12 mouse cellular contexts compared by ENCODE assay signal in genomic region chr10:121956505-121956904, GRCm38 (mm10).
A peak's percentile ranks its signal among the peaks of the same experiment; 100 is the strongest.
DNase-seq lines count a peak whose midpoint lies in the region; ATAC-seq and TF ChIP-seq lines count a peak whose summit lies in the region.
"Had no signal": no experiment of that assay in that cellular context is flagged by ENCODE, and none has a peak within 500 bp of the region (broad histone marks: within the 10 kb centered on the region; RNA-seq: fewer than 3 reads in every experiment).

No protein-coding gene starts in this region.

- DNase-seq in lung, embryonic 14.5 days: peak; percentile 20
- no peak for DNase-seq in lung, postnatal 4 days
- peak; percentile 21 to 29 for DNase-seq in frontal cortex, postnatal 25 days (ENCODE audit: low spot score in 2 of 2)
- DNase-seq in layer of hippocampus, postnatal 10 days (ENCODE audit: low spot score in 2 of 2): peak; percentile 38 to 42
- peak; percentile 56 for DNase-seq in right cerebral cortex, postnatal 25 days
- no peak for DNase-seq in retina, postnatal 1 day
- DNase-seq: adrenal gland, postnatal 25 days; cerebellum, adult 2 months had no signal

- no peak overlapping the region for H3K4me2 ChIP-seq in lung, embryonic 14.5 days
- H3K4me2 ChIP-seq: embryonic facial prominence, embryonic 12.5 days; liver, embryonic 15.5 days had no signal

- 47% methylated on average over 11 of the region's 11 CpGs for WGBS in lung, embryonic 14.5 days

- H3K9me3 ChIP-seq in lung, embryonic 14.5 days (ENCODE audit: low read depth, low read length): no peaks in the 10 kb centered on the region
- H3K9me3 ChIP-seq: embryonic facial prominence, embryonic 12.5 days; liver, embryonic 15.5 days had no signal

- H3K9ac ChIP-seq in lung, embryonic 14.5 days: no peak overlapping the region
- H3K9ac ChIP-seq: embryonic facial prominence, embryonic 12.5 days; liver, embryonic 15.5 days had no signal

- no peaks in the 10 kb centered on the region for H3K36me3 ChIP-seq in lung, embryonic 14.5 days (ENCODE audit: insufficient read depth)
- H3K36me3 ChIP-seq: embryonic facial prominence, embryonic 12.5 days; liver, embryonic 15.5 days had no signal

- no peak for TF ChIP-seq CTCF in lung, embryonic 14.5 days (IDR thresholded peaks at IDR 0.05; ENCODE audit: low read depth)

- H3K27ac ChIP-seq in lung, embryonic 14.5 days (ENCODE audit: low read depth): no peak overlapping the region
- H3K27ac ChIP-seq: embryonic facial prominence, embryonic 12.5 days; liver, embryonic 15.5 days had no signal

- peaks cover 5% of the 10 kb centered on the region for H3K4me1 ChIP-seq in lung, embryonic 14.5 days (ENCODE audit: insufficient read depth)
- H3K4me1 ChIP-seq: liver, embryonic 15.5 days had no signal

- H3K27me3 ChIP-seq in lung, embryonic 14.5 days (ENCODE audit: insufficient read depth, low read length): no peaks in the 10 kb centered on the region
- H3K27me3 ChIP-seq: CH12.LX; embryonic facial prominence, embryonic 12.5 days; liver, embryonic 15.5 days had no signal

- ATAC-seq in lung, embryonic 14.5 days (ENCODE audit: insufficient read depth): 0 out of 2 replicates have a peak, but pooled peaks have one; percentile 28
- ATAC-seq in erythroid progenitor cell, adult 5-6 weeks (replicated peaks; ENCODE audit: low FRiP score, poor library complexity, severe bottlenecking): no peak

- no peak overlapping the region for H3K4me3 ChIP-seq in lung, embryonic 14.5 days (ENCODE audit: low read depth, low read length)
- H3K4me3 ChIP-seq: embryonic facial prominence, embryonic 12.5 days; liver, embryonic 15.5 days had no signal

Comparison
In these comparisons a context has a peak if more than half of its experiments do, and no peak if none do; other contexts are left out.
1. DNase-seq: peak in lung, embryonic 14.5 days (single experiment), frontal cortex, postnatal 25 days (2 of 2), layer of hippocampus, postnatal 10 days (2 of 2) and right cerebral cortex, postnatal 25 days (single experiment); none in lung, postnatal 4 days (0 of 2) and retina, postnatal 1 day (single experiment).